Mouse (Mus musculus) intestine, embryonic 15.5 days (tissue): ENCODE data around the gene Glud1. TPM values are rescaled to one million over a fixed set of nuclear protein-coding genes. Genes with fewer than 3 reads are reported as not detected.

ENCODE experiments used
- ATAC-seq: fragments of 200-750 bp; cut with Nextera tagmentation; 2 replicates; pipeline ENCODE4 v1.8.0; 2017; ENCODE audit warnings: moderate TSS enrichment, moderate library complexity
- H3K27ac ChIP-seq: fragments of 300-500 bp; sonication (generic); 2 replicates; pipeline ENCODE4 v1.5.1; 2015; ENCODE audit warnings: mild to moderate bottlenecking, inconsistent platforms
- H3K27me3 ChIP-seq: fragments of 300-500 bp; sonication (generic); replicated peaks from 2 replicates; pipeline ENCODE4 v1.6.1; 2015; ENCODE audit warnings: inconsistent platforms
- H3K36me3 ChIP-seq: fragments of 300-500 bp; sonication (generic); 2 replicates; pipeline ENCODE4 v1.6.1; 2015; ENCODE audit warnings: inconsistent platforms
- H3K4me1 ChIP-seq: fragments of 300-500 bp; sonication (generic); replicated peaks from 2 replicates; pipeline ENCODE4 v1.6.1; 2015; ENCODE audit warnings: inconsistent platforms
- H3K4me2 ChIP-seq: fragments of 300-500 bp; sonication (generic); replicated peaks from 2 replicates; pipeline ENCODE4 v1.6.1; 2015; ENCODE audit warnings: mild to moderate bottlenecking, inconsistent platforms
- H3K4me3 ChIP-seq: fragments of 300-500 bp; sonication (generic); replicated peaks from 2 replicates; pipeline ENCODE4 v1.5.1; 2015; ENCODE audit warnings: inconsistent platforms
- H3K9ac ChIP-seq: fragments of 300-500 bp; sonication (generic); 2 replicates; pipeline ENCODE4 v1.6.1; 2015; ENCODE audit warnings: inconsistent platforms
- H3K9me3 ChIP-seq: fragments of 300-500 bp; sonication (generic); 2 replicates; pipeline ENCODE4 v1.6.1; 2016; ENCODE audit warnings: inconsistent platforms
- WGBS: fragments of 180-500 bp; shearing (Covaris S2); methylation state at CpG from one replicate; pipeline ENCODE4 v1.1.7; 2015; 5-methylcytosine and 5-hydroxymethylcytosine counted together
- polyA plus RNA-seq: library from polyadenylated mRNA; unstranded; fragments of >200 nt; fragmentation: Nextera tagmentation; extraction: Ambion mirVana; gene quantifications from 2 replicates; pipeline ENCODE4 v1.2.1, GENCODE M21; 2015

The Glud1 gene
- polyA plus RNA-seq, 1 experiment from 2014 or later = 91.9 TPM

- Histone ChIP-seq H3K9ac (no peak within 1 kb of the TSS), H3K4me3 (no peak within 1 kb of the TSS), H3K36me3 (no peaks in the 10 kb centered on the region), H3K4me2 (no peak within 1 kb of the TSS), H3K27ac (no peak within 1 kb of the TSS), H3K9me3 (no peaks in the 10 kb centered on the region), H3K27me3 (no peaks in the 10 kb centered on the region), H3K4me1 (peaks cover 20% of the 10 kb centered on the region)
- peak; percentile 39; the same call in 1 of the 2 replicates for ATAC-seq
- WGBS = 19% methylated on average over 10 of the region's 10 CpGs
These were observed 64.0 kb downstream of the Glud1 start, which contains the start of gene Sncg for GRCm38 (mm10) chr14:34374577-34374976. Sncg (minus strand) TSS chr14:34374789.

- no peak within 1 kb of the TSS for H3K27ac ChIP-seq
- H3K4me1 ChIP-seq = peaks cover 20% of the 10 kb centered on the region
- no peak within 1 kb of the TSS for H3K4me3 ChIP-seq
- H3K36me3 ChIP-seq = no peaks in the 10 kb centered on the region
- no peak for ATAC-seq
- H3K9me3 ChIP-seq = no peaks in the 10 kb centered on the region
- no peaks in the 10 kb centered on the region for H3K27me3 ChIP-seq
- H3K4me2 ChIP-seq = peak within 1 kb of the TSS; percentile 9; the same call in 1 of the 2 replicates
- WGBS = 78% methylated on average over 13 of the region's 13 CpGs
- no peak within 1 kb of the TSS for H3K9ac ChIP-seq
These were observed 64.9 kb downstream of the Glud1 start, which contains the start of gene Mmrn2 for GRCm38 (mm10) chr14:34375415-34375904. Mmrn2 (plus strand) TSS chr14:34375465.

GRCm38 (mm10) chr14:34375941-34376340, 65.4 kb downstream of the Glud1 start:
- Histone ChIP-seq H3K4me3 (no peak overlapping the region), H3K4me2 (peak overlapping the region; percentile 9; the same call in 1 of the 2 replicates)

GRCm38 (mm10) chr14:34377121-34377520, 66.6 kb downstream of the Glud1 start:
- Histone ChIP-seq H3K4me3 (no peak overlapping the region), H3K9ac (no peak overlapping the region), H3K9me3 (no peaks in the 10 kb centered on the region), H3K4me2 (peak overlapping the region; percentile 9; the same call in 1 of the 2 replicates), H3K27me3 (no peaks in the 10 kb centered on the region), H3K27ac (no peak overlapping the region), H3K36me3 (no peaks in the 10 kb centered on the region), H3K4me1 (peaks cover 20% of the 10 kb centered on the region)
- no peak for ATAC-seq
- 72% methylated on average over 4 of the region's 4 CpGs for WGBS

More at GRCm38 (mm10) chr14:34375941-34376340, 65.4 kb downstream of the Glud1 start:
- 86% methylated on average over 5 of the region's 5 CpGs for WGBS
- Histone ChIP-seq H3K9me3 (no peaks in the 10 kb centered on the region), H3K27ac (no peak overlapping the region), H3K9ac (no peak overlapping the region), H3K27me3 (no peaks in the 10 kb centered on the region), H3K36me3 (no peaks in the 10 kb centered on the region), H3K4me1 (peaks cover 20% of the 10 kb centered on the region)
- ATAC-seq = no peak

- Histone ChIP-seq H3K27ac (peak overlapping the region; percentile 27; the same call in 1 of the 2 replicates), H3K4me3 (no peak overlapping the region), H3K9me3 (no peaks in the 10 kb centered on the region), H3K36me3 (no peaks in the 10 kb centered on the region), H3K4me1 (peaks cover 18% of the 10 kb centered on the region), H3K4me2 (no peak overlapping the region; the same call in 1 of the 2 replicates), H3K9ac (no peak overlapping the region; the same call in 1 of the 2 replicates), H3K27me3 (no peaks in the 10 kb centered on the region)
- WGBS = 40% methylated on average over 11 of the region's 11 CpGs
- ATAC-seq = peak; percentile 18; the same call in 1 of the 2 replicates
These were observed 68.2 kb downstream of the Glud1 start for GRCm38 (mm10) chr14:34378560-34379331.

- Histone ChIP-seq H3K27ac (no peak overlapping the region), H3K9me3 (no peaks in the 10 kb centered on the region), H3K9ac (no peak overlapping the region), H3K4me2 (no peak overlapping the region), H3K36me3 (no peaks in the 10 kb centered on the region), H3K4me3 (no peak overlapping the region), H3K27me3 (no peaks in the 10 kb centered on the region), H3K4me1 (peaks cover 8% of the 10 kb centered on the region; the same call in 1 of the 2 replicates)
- ATAC-seq = no peak
- WGBS = 92% methylated on average over 9 of the region's 9 CpGs
These were observed 72.6 kb downstream of the Glud1 start for GRCm38 (mm10) chr14:34382921-34383704.

GRCm38 (mm10) chr14:34393295-34393694, 82.8 kb downstream of the Glud1 start:
- no peaks in the 10 kb centered on the region for H3K36me3 ChIP-seq
- no peaks in the 10 kb centered on the region for H3K4me1 ChIP-seq
- no peak overlapping the region for H3K27ac ChIP-seq
- ATAC-seq = no peak
- no peak overlapping the region for H3K4me3 ChIP-seq
- 0 out of 2 replicates have a peak, but pooled peaks cover 3% of the 10 kb centered on the region for H3K9me3 ChIP-seq
- 68% methylated on average over 4 of the region's 4 CpGs for WGBS
- no peak overlapping the region for H3K9ac ChIP-seq
- H3K27me3 ChIP-seq = no peaks in the 10 kb centered on the region
- no peak overlapping the region for H3K4me2 ChIP-seq

Other genes starting within 250 kb of the Glud1 start
- gene Anxa8, start 224.7 kb upstream of the Glud1 start, polyA plus RNA-seq = 2.9 and 4.0 TPM in 2 replicates
- gene A630023A22Rik, start 208.0 kb upstream of the Glud1 start, polyA plus RNA-seq = 0.79 and 1.5 TPM in 2 replicates
- 0.21 and 0.41 TPM in 2 replicates for gene Npy4r, start 158.2 kb upstream of the Glud1 start, polyA plus RNA-seq
- gene Gprin2, start 109.1 kb upstream of the Glud1 start, polyA plus RNA-seq = 0.19 and 0.30 TPM in 2 replicates
- 0.73 and 1.1 TPM in 2 replicates for gene Syt15, start 91.1 kb upstream of the Glud1 start, polyA plus RNA-seq
- gene Shld2, start 234 bp upstream of the Glud1 start, polyA plus RNA-seq = 6.7 and 7.0 TPM in 2 replicates
- not detected in 2 replicates for gene Fam25c, start 44.7 kb downstream of the Glud1 start, polyA plus RNA-seq
- gene Sncg, start 64.1 kb downstream of the Glud1 start, polyA plus RNA-seq = 37.4 and 38.2 TPM in 2 replicates
- gene Mmrn2, start 64.7 kb downstream of the Glud1 start, polyA plus RNA-seq = 7.9 and 9.0 TPM in 2 replicates
- gene Bmpr1a, start 192.6 kb downstream of the Glud1 start, polyA plus RNA-seq = 34.8 and 41.3 TPM in 2 replicates
- gene 9230112D13Rik, start 212.1 kb downstream of the Glud1 start, polyA plus RNA-seq = not detected in 2 replicates